8 mouse cellular contexts compared by ENCODE assay signal in genomic region chr6:90435195-90435618, GRCm38 (mm10). TPM values are rescaled to one million over a fixed set of nuclear protein-coding genes. Genes with fewer than 3 reads are reported as not detected.
A peak's percentile ranks its signal among the peaks of the same experiment; 100 is the strongest.
DNase-seq lines count a peak whose midpoint lies in the region; ATAC-seq lines count a peak whose summit lies in the region.

No protein-coding gene starts in this region.

- ATAC-seq in heart, embryonic 11.5 days (replicated peaks; ENCODE audit: insufficient number of reproducible peaks, low FRiP score, low TSS enrichment), result no peak
- peak; percentile 57; the same call in 1 of the 2 replicates for ATAC-seq in limb, embryonic 13.5 days (ENCODE audit: low FRiP score, low read depth)
- ATAC-seq in midbrain, embryonic 15.5 days (replicated peaks), result peak; percentile 80

- no peak overlapping the region for H3K4me2 ChIP-seq in heart, embryonic 11.5 days
- no peak overlapping the region for H3K4me2 ChIP-seq in limb, embryonic 13.5 days (replicated peaks)
- H3K4me2 ChIP-seq in midbrain, embryonic 15.5 days, result no peak overlapping the region

- H3K9ac ChIP-seq in heart, embryonic 11.5 days (ENCODE audit: low read depth, low read length), result no peak overlapping the region
- H3K9ac ChIP-seq in limb, embryonic 13.5 days, result no peak overlapping the region
- no peak overlapping the region for H3K9ac ChIP-seq in midbrain, embryonic 15.5 days

- no peaks in the 10 kb centered on the region; the same call in 1 of the 2 replicates for H3K27me3 ChIP-seq in heart, embryonic 11.5 days (ENCODE audit: control insufficient read depth, insufficient read depth, low read length)
- H3K27me3 ChIP-seq in limb, embryonic 13.5 days, result no peaks in the 10 kb centered on the region
- no peaks in the 10 kb centered on the region for H3K27me3 ChIP-seq in midbrain, embryonic 15.5 days (replicated peaks)

- H3K27ac ChIP-seq in heart, embryonic 11.5 days (ENCODE audit: low read depth, low read length), result no peak overlapping the region
- H3K27ac ChIP-seq in limb, embryonic 13.5 days, result no peak overlapping the region
- H3K27ac ChIP-seq in midbrain, embryonic 15.5 days, result no peak overlapping the region

- H3K36me3 ChIP-seq in heart, embryonic 11.5 days (ENCODE audit: control insufficient read depth, insufficient read depth, low read length), result no peaks in the 10 kb centered on the region
- H3K36me3 ChIP-seq in limb, embryonic 13.5 days, result no peaks in the 10 kb centered on the region
- no peaks in the 10 kb centered on the region for H3K36me3 ChIP-seq in midbrain, embryonic 15.5 days (replicated peaks)

- peak; percentile 96 for DNase-seq in heart, adult 11 months
- DNase-seq in embryo, embryonic 11 days, result peak; percentile 86
- peak; percentile 59 to 78 for DNase-seq in gastrocnemius, postnatal 4 days (ENCODE audit: low spot score in 2 of 2)
- DNase-seq in kidney, adult 9 months, result peak; percentile 96
- peak; percentile 16 to 18 for DNase-seq in spleen, postnatal 36 days (ENCODE audit: low spot score in 2 of 2)

- H3K4me1 ChIP-seq in heart, embryonic 11.5 days (ENCODE audit: control insufficient read depth, insufficient read depth, low read length), result no peaks in the 10 kb centered on the region
- no peaks in the 10 kb centered on the region for H3K4me1 ChIP-seq in limb, embryonic 13.5 days
- H3K4me1 ChIP-seq in midbrain, embryonic 15.5 days, result peaks cover 2% of the 10 kb centered on the region; the same call in 1 of the 2 replicates

- no peak overlapping the region for H3K4me3 ChIP-seq in heart, embryonic 11.5 days (ENCODE audit: low read depth, low read length)
- H3K4me3 ChIP-seq in limb, embryonic 13.5 days, result no peak overlapping the region
- H3K4me3 ChIP-seq in midbrain, embryonic 15.5 days, result no peak overlapping the region

- H3K9me3 ChIP-seq in heart, embryonic 11.5 days (replicated peaks; ENCODE audit: control insufficient read depth, low read length), result no peaks in the 10 kb centered on the region
- H3K9me3 ChIP-seq in limb, embryonic 13.5 days, result peaks cover 5% of the 10 kb centered on the region; the same call in 1 of the 2 replicates
- no peaks in the 10 kb centered on the region for H3K9me3 ChIP-seq in midbrain, embryonic 15.5 days

- WGBS in heart, embryonic 11.5 days (ENCODE audit: insufficient replicate concordance), result 20% methylated on average over 11 of the region's 11 CpGs
- WGBS in limb, embryonic 13.5 days, result 18% methylated on average over 11 of the region's 11 CpGs
- WGBS in midbrain, embryonic 15.5 days, result 15% methylated on average over 11 of the region's 11 CpGs

RNA-seq across cellular contexts. Expression of gene Cfap100, which starts 6.6 kb away (rescaled TPM):
- polyA plus RNA-seq in heart, embryonic 11.5 days (2014; fragmentation: Nextera tagmentation; extraction: Ambion mirVana), result 0.15 TPM in 1 of 2 replicates, not detected in the other
- total RNA-seq in gastrocnemius, postnatal 4 days (2021), result under 1 TPM; 0.26 to 0.37 TPM
- polyA plus RNA-seq in limb, embryonic 13.5 days (2015; fragmentation: Nextera tagmentation; extraction: Ambion mirVana), result 0.37 and 0.59 TPM in 2 replicates
- polyA plus RNA-seq in midbrain, embryonic 15.5 days (2015; fragmentation: Nextera tagmentation; extraction: Ambion mirVana), result 7.8 and 8.1 TPM in 2 replicates

RNA-seq across cellular contexts. Expression of gene Klf15, which starts 27.2 kb away (rescaled TPM):
- 6.0 and 6.2 TPM in 2 replicates for polyA plus RNA-seq in heart, embryonic 11.5 days (2014; fragmentation: Nextera tagmentation; extraction: Ambion mirVana)
- total RNA-seq in gastrocnemius, postnatal 4 days (2021), result 1 to 10 TPM; 6.3 to 6.7 TPM
- 5.0 and 5.1 TPM in 2 replicates for polyA plus RNA-seq in limb, embryonic 13.5 days (2015; fragmentation: Nextera tagmentation; extraction: Ambion mirVana)
- 13.6 and 15.5 TPM in 2 replicates for polyA plus RNA-seq in midbrain, embryonic 15.5 days (2015; fragmentation: Nextera tagmentation; extraction: Ambion mirVana)

RNA-seq across cellular contexts. Expression of gene Aldh1l1, which starts 51.0 kb away (rescaled TPM):
- polyA plus RNA-seq in heart, embryonic 11.5 days (2014; fragmentation: Nextera tagmentation; extraction: Ambion mirVana), result 1.00 and 1.2 TPM in 2 replicates
- 1 to 10 TPM; 2.2 to 2.9 TPM for total RNA-seq in gastrocnemius, postnatal 4 days (2021)
- 2.0 and 2.4 TPM in 2 replicates for polyA plus RNA-seq in limb, embryonic 13.5 days (2015; fragmentation: Nextera tagmentation; extraction: Ambion mirVana)
- 49.9 and 58.7 TPM in 2 replicates for polyA plus RNA-seq in midbrain, embryonic 15.5 days (2015; fragmentation: Nextera tagmentation; extraction: Ambion mirVana)

Comparison
In these comparisons a context has a peak if more than half of its experiments do, and no peak if none do; other contexts are left out.
1. DNase-seq: peak in every context shown above with its lines; median percentile 96 in heart, adult 11 months; 96 in kidney, adult 9 months; 86 in embryo, embryonic 11 days; 68 in gastrocnemius, postnatal 4 days; 17 in spleen, postnatal 36 days.
2. RNA of gene Aldh1l1, which starts 51.0 kb away (polyA plus RNA-seq): 49.9 to 58.7 TPM in midbrain, embryonic 15.5 days; 2.0 to 2.4 TPM in limb, embryonic 13.5 days and 1.00 to 1.2 TPM in heart, embryonic 11.5 days; every median in the first group is over 10 times any median in the second.